Mouse (Mus musculus) liver, adult 2 months (tissue): ENCODE results near the gene Mindy1. TPM values are rescaled to one million over a fixed set of nuclear protein-coding genes. Genes with fewer than 3 reads are reported as not detected.

Experiments
- DNase-seq: peaks from one replicate; pipeline ENCODE4 v3.0.0-alpha.2; 2011; ENCODE audit warnings: low read depth, low spot score; ENCODE audit errors: extremely low read depth
- H3K27ac ChIP-seq: fragments of 200-500 bp; replicated peaks from 2 replicates; pipeline ENCODE4 v1.5.1; 2012; ENCODE audit warnings: low read depth, mild to moderate bottlenecking, control low read depth, inconsistent platforms, low read length; ENCODE audit not compliant: insufficient read depth
- H3K27me3 ChIP-seq: fragments of 200-500 bp; 2 replicates; pipeline ENCODE4 v1.6.1; 2012; ENCODE audit warnings: mild to moderate bottlenecking, moderate library complexity, low read length, inconsistent platforms; ENCODE audit not compliant: control insufficient read depth, insufficient read depth
- H3K36me3 ChIP-seq: fragments of 200-500 bp; 2 replicates; pipeline ENCODE4 v1.6.1; 2012; ENCODE audit warnings: low read length, inconsistent platforms; ENCODE audit not compliant: control insufficient read depth, insufficient read depth
- H3K4me1 ChIP-seq: fragments of 200-500 bp; 2 replicates; pipeline ENCODE4 v1.6.1; 2011; ENCODE audit warnings: low read length; ENCODE audit not compliant: control insufficient read depth, insufficient read depth
- H3K4me3 ChIP-seq: fragments of 200-500 bp; 2 replicates; pipeline ENCODE4 v1.5.1; 2011; ENCODE audit warnings: low read depth, mild to moderate bottlenecking, control low read depth, low read length, moderate library complexity; ENCODE audit not compliant: insufficient read depth
- H3K79me2 ChIP-seq: fragments of 200-500 bp; 2 replicates; pipeline ENCODE4 v1.6.1; 2012; ENCODE audit warnings: inconsistent platforms, mild to moderate bottlenecking, low read length, moderate library complexity; ENCODE audit not compliant: control insufficient read depth, insufficient read depth
- H3K9ac ChIP-seq: fragments of 200-500 bp; 2 replicates; pipeline ENCODE4 v1.6.1; 2012; ENCODE audit warnings: low read depth, mild to moderate bottlenecking, control low read depth, inconsistent platforms, low read length
- CTCF ChIP-seq: fragments of 200-500 bp; IDR thresholded peaks from 2 replicates; pipeline ENCODE4 v1.5.1; 2011; ENCODE audit warnings: low read depth, low read length, control low read depth
- POLR2A ChIP-seq: fragments of 200-500 bp; IDR thresholded peaks from 2 replicates; pipeline ENCODE4 v1.6.1; 2011; ENCODE audit warnings: low read length, control low read depth; ENCODE audit not compliant: insufficient read depth; ENCODE audit errors: extremely low read depth
- WGBS: fragments of 180-500 bp; shearing (Covaris S2); methylation state at CpG from one replicate; pipeline ENCODE4 v1.1.7; 2018; 5-methylcytosine and 5-hydroxymethylcytosine counted together
- polyA plus RNA-seq: library from polyadenylated mRNA; depleted of rRNA; stranded (reverse); fragments of >200 nt; gene quantifications from 2 replicates; pipeline ENCODE4 v1.2.3, GENCODE M21; 2012
- total RNA-seq: library from RNA; depleted of rRNA; stranded (reverse); fragments of >200 nt; gene quantifications from 2 replicates; pipeline ENCODE4 v1.2.3, GENCODE M21; 2014

Mindy1 gene
- total and polyA plus RNA-seq, 2 experiments, result 56.6 to 137 TPM

DNA sequence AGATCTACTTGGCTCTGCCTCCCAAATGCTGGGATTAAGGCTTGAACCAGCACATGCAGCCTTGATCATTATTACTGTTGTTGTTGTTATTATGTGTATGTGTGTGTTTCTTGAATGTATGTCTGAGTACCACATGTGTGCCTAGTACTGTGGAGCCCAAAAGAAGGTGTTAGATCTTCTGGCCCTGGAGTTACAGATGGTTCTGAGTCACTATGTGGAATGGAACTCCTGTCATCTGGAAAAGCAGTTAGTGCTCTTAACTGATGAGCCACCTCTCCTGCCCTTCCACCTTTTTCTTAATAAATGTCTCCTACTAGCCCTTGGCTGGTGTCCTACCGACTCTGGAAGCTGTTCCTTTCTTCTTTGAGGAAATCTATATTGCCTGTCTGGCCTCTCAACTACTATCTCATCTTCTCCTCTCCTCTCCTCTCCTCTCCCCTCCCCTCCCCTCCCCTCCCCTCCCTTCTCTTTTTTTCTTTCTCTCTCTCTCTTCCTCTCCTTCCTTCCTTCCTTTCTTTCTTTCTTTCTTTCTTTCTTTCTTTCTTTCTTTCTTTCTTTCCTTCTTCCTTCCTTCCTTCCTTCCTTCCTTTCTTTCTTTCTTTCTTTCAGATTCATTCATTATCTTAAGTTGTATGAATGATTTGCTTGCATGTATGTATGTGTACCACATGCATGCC is 33.3 kb upstream of the Mindy1 start:
- H3K36me3 ChIP-seq, result no peaks in the 10 kb centered on the region
- DNase-seq, result no peak
- no peaks in the 10 kb centered on the region for H3K4me1 ChIP-seq
- H3K9ac ChIP-seq, result no peak overlapping the region
- H3K4me3 ChIP-seq, result no peak overlapping the region
- WGBS, result 70% methylated on average over 1 of the region's 1 CpGs
- H3K27ac ChIP-seq, result no peak overlapping the region
- TF ChIP-seq CTCF (no peak), POLR2A (no peak)
- H3K79me2 ChIP-seq, result no peaks in the 10 kb centered on the region
- no peaks in the 10 kb centered on the region for H3K27me3 ChIP-seq

DNA sequence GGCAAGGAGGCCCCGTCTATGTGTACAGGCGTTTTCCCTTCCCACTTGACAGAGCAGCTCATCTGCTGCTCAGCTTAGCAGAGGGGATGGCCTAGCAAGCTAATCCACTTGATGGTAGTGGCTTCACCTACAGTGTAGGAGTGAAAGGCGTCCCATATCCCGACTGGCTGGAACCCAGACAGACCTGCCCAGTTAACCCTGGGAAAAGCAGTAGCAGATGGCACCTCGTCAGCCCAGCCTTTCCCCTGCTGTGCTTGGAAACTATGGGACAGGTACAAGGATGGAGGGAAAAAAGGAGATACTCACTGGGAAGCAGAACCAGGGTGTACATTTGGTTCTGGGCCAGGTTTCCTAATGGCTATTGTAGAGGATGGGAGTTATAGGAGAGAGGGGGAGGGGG is 30.8 kb upstream of the Mindy1 start:
- no peak for DNase-seq
- Histone ChIP-seq H3K79me2 (no peaks in the 10 kb centered on the region), H3K4me3 (no peak overlapping the region), H3K36me3 (peaks cover 3% of the 10 kb centered on the region; the same call in 1 of the 2 replicates), H3K4me1 (no peaks in the 10 kb centered on the region), H3K27me3 (no peaks in the 10 kb centered on the region), H3K9ac (no peak overlapping the region), H3K27ac (no peak overlapping the region)
- TF ChIP-seq CTCF, result no peak
- TF ChIP-seq POLR2A, result no peak
- WGBS, result 91% methylated on average over 5 of the region's 5 CpGs

DNA sequence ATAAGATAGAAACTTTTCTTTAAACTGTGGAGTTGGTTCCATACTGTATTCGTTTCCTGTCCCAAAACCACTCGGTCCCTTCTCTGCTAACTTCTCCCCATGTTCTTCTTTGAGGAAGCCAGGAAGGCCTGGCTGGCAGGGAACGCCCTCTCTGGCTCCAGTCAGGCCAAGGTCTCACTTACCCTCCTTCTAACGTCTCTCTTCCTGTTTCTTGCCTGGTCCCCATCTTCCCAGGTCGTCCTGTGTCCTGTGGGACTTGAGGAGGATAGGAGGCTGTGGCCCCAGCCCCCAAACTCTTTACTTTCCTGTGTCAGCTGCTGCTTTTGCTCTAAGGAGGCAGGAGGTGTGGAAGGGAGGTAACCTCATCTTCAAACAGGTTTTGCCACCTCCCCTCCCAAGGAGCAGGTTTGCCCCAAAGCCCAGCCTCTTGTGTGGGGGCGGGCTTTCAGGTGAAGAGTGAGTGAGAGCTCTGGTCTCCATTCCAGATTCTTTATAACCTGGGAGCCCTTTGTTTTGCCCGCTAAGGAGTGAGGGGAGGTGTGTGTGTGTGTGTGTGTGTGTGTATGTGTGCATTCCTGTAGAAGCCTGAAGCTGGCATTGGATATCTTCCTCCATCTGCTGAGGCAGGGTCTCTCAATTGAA is 30.2 kb upstream of the Mindy1 start, which contains the start of gene Bnipl:
TSS of gene Bnipl (minus strand) at position 411 of the 642 bp plus-strand sequence.
- TF ChIP-seq POLR2A (no peak), CTCF (no peak)
- no peak within 1 kb of the TSS for H3K9ac ChIP-seq
- DNase-seq, result no peak
- no peak within 1 kb of the TSS for H3K4me3 ChIP-seq
- H3K79me2 ChIP-seq, result no peaks in the 10 kb centered on the region
- 80% methylated on average over 7 of the region's 7 CpGs for WGBS
- H3K27me3 ChIP-seq, result no peaks in the 10 kb centered on the region
- no peaks in the 10 kb centered on the region for H3K4me1 ChIP-seq
- H3K36me3 ChIP-seq, result peaks cover 4% of the 10 kb centered on the region; the same call in 1 of the 2 replicates
- no peak within 1 kb of the TSS for H3K27ac ChIP-seq

DNA sequence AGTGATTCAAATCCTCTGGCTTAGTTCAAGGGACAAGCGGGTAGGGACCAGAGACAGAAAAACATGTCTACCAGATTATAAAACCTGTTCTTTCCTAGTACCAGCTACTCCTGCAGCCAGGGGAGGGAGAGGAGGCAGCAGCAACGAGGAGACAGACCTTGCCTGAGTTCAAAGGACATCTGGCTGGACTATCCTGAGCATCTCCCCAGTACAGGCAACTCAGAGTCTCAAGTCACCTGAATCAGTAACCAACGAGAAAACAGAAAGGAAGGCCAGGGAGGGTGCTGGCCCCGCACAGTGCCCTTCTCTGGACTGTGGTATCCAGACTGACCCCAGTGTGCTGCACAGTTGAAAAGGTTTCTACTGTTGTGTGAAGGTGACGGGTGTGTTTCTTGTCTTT is 24.2 kb upstream of the Mindy1 start:
- Histone ChIP-seq H3K27me3 (no peaks in the 10 kb centered on the region), H3K4me1 (no peaks in the 10 kb centered on the region), H3K79me2 (no peaks in the 10 kb centered on the region), H3K27ac (no peak overlapping the region), H3K9ac (no peak overlapping the region), H3K4me3 (no peak overlapping the region), H3K36me3 (peaks cover 40% of the 10 kb centered on the region)
- TF ChIP-seq CTCF (no peak), POLR2A (no peak)
- DNase-seq, result no peak
- 82% methylated on average over 5 of the region's 5 CpGs for WGBS

DNA sequence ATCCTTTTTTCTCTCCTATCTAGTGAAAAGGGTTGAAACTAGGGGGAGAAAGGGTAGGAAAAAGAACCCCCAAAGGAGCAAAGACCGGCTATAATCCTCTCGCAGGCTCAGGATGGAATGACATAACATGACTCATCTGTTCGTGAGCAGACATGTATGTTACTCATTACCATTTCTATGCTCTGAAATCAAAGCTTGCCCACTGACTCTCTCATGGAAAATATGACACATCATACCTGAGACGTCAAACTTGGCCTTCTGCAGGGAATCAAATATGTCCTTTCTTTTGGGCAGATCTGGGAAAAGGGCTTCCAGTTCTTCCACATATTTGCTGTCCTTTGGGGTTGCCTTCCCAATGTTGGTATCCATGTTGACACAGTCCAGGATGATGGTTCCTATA is 19.2 kb upstream of the Mindy1 start:
- no peaks in the 10 kb centered on the region for H3K79me2 ChIP-seq
- no peak overlapping the region for H3K9ac ChIP-seq
- H3K27ac ChIP-seq, result no peak overlapping the region
- peaks cover 38% of the 10 kb centered on the region for H3K36me3 ChIP-seq
- H3K27me3 ChIP-seq, result no peaks in the 10 kb centered on the region
- no peak for DNase-seq
- WGBS, result 94% methylated on average over 4 of the region's 4 CpGs
- H3K4me1 ChIP-seq, result peaks cover 7% of the 10 kb centered on the region
- H3K4me3 ChIP-seq, result no peak overlapping the region
- TF ChIP-seq POLR2A (no peak), CTCF (no peak)

DNA sequence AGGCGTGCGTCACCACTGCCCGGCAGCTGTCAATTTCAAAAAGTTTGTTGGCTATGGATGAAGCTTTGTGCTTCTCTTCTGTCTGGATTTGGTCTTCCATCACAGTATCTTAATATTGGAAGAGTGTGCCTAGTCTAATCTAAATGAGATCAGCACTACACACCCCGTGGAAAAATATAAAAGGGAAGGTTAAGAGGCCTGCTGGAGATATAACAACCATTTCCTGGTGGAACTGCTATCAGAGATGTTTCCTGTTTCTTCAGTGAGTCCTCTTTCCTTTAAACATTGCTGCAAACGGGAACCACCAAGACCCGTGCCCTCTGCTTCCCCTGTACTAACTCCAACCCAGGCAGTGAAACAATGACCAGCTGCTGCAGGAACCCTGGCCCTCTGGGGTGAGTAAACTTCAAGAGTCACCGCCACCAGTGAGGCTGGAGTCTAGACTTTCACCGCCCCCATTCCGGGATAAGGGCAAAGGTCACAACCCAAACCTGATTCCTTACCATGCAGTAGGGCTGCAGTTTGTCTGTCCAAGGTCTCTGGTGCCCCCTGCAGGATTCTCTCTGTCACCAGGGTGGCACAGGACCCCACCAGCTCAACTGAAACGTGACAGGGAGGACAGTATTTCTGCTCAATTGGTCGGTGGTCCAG is 17.9 kb upstream of the Mindy1 start:
- peaks cover 29% of the 10 kb centered on the region for H3K36me3 ChIP-seq
- peak overlapping the region; percentile 22 for H3K9ac ChIP-seq
- DNase-seq, result peak; percentile 87
- H3K27ac ChIP-seq, result peak overlapping the region; percentile 48
- peaks cover 10% of the 10 kb centered on the region for H3K4me1 ChIP-seq
- H3K4me3 ChIP-seq, result no peak overlapping the region
- H3K79me2 ChIP-seq, result no peaks in the 10 kb centered on the region
- WGBS, result 30% methylated on average over 11 of the region's 11 CpGs
- TF ChIP-seq POLR2A (no peak), CTCF (peak; percentile 87)
- no peaks in the 10 kb centered on the region for H3K27me3 ChIP-seq
